Mouse (Mus musculus): ENCODE results near the gene Skap2.

GRCm38 (mm10) chr6:51886902-51887431 lies 125.4 kb downstream of the Skap2 start:
- TF ChIP-seq POLR2A (IDR thresholded peaks at IDR 0.05; ENCODE audit: low read depth, low read length) = no peak
- no peak for TF ChIP-seq CTCF (conservative IDR thresholded peaks at IDR 0.05; ENCODE audit: insufficient read depth, insufficient read length, low read depth, low read length)
